Mouse (Mus musculus) gastrocnemius, postnatal 25 days (tissue): Measurements from ENCODE around the gene Rgs9. TPM values are rescaled to one million over a fixed set of nuclear protein-coding genes. Genes with fewer than 3 reads are reported as not detected.

Experiments used
- DNase-seq: peaks from one replicate; pipeline ENCODE4 v3.0.0; 2022
- total RNA-seq, 2 experiments: library from RNA; stranded (reverse); gene quantifications; 1 replicate in 1 of 2; 2 replicates in 1 of 2; pipeline ENCODE4 v1.2.3; 2021

The Rgs9 gene
- total RNA-seq, 2 experiments from 2014 or later, result 0.19 TPM; not detected in 1

DNA sequence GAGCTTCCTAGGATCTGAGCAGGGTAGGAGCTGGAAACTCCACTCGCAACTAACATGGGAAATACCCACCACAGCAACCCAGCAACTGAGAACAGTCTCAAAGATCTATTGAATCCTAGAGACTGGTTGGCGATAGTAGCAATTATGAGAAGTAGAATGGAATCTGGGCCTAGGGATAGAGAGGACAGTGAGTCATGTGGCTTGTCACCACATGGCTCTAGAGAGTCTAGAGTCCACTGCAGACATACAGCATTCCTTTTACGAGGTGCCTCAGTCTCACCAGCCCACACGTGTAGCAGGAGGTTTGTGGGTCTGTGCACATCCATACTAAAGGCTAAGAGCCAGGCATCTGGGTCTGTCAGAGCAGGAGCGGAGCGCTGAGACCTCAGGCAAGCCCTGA, 59.3 kb downstream of the Rgs9 start:
- no peak for DNase-seq

DNA sequence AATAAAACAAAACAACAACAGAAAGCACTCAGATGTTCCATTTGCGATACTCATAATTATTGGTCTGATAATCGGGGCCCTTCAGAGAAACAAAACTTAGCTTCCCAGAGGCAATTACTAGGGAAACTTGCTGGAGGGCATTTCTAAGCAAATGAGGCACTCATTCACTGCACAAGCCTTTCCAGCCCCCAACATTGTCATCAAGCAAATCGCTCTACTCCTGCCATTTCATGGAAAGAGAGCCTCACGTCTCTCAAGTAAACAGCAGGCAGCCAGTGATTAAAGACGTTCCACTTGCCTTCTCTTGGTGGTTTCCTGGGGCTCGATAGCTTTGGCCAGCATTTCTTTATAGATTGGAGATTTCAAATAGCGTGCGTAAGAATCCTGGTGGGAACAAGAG, 60.1 kb downstream of the Rgs9 start:
- no peak for DNase-seq

DNA sequence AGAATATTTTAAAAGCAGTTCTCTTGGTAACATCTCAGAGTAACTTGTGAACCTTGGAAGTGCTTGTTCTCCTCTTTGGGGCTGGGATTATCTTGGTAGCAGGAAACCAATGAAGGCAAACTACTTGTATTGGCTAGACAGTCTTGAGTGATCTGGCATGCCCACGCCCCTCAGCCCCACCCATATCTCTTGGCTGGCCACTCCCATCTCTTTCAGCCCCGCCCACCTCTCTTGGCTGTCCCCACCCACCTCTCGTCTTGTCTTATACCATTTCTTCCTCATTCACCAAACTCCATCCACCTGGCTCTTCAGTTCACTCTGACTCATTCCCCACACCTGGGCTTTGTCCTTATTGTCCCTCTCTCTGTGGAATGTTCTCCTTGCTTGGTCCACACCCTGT, 64.3 kb downstream of the Rgs9 start:
- DNase-seq, result no peak

DNA sequence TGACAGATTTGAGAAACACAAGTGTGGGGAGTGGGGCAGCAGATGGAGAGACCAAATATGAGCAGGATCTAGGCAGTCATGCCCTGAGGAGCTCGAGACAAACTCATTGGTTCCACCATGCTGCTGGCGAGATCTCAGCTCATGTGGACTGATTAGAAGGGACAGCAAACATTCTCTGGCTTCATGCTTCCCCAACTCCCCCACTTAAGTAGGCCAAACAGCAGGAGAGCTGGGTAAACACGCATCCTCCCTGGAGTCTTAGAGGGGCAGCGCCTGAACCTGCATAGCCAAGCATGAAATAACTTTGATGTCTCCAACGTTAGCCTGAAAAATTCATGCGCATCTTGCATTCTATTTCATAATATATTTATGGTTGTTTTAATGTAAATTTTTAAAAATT, 65.1 kb downstream of the Rgs9 start:
- no peak for DNase-seq

DNA sequence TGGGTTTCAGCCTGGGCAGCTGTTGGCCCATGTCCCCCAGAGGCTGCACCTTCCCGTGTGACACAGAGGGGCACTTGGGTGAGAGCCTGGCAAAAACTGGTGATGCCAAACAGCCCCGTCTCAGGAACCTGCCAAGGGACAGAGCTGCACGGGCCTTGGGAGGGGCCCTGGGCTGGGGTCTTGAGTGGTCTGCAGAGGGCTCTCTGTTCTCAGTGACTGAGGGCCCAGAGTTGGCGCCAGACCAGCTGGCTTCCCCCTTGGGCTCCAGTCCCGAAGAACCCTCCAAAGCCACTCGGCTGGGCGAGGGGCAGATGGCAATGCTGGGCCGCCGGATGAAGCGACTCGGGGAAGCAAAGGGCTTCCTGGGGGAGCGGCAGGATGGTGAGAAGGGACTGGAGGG, 70.8 kb downstream of the Rgs9 start:
- DNase-seq, result no peak

DNA sequence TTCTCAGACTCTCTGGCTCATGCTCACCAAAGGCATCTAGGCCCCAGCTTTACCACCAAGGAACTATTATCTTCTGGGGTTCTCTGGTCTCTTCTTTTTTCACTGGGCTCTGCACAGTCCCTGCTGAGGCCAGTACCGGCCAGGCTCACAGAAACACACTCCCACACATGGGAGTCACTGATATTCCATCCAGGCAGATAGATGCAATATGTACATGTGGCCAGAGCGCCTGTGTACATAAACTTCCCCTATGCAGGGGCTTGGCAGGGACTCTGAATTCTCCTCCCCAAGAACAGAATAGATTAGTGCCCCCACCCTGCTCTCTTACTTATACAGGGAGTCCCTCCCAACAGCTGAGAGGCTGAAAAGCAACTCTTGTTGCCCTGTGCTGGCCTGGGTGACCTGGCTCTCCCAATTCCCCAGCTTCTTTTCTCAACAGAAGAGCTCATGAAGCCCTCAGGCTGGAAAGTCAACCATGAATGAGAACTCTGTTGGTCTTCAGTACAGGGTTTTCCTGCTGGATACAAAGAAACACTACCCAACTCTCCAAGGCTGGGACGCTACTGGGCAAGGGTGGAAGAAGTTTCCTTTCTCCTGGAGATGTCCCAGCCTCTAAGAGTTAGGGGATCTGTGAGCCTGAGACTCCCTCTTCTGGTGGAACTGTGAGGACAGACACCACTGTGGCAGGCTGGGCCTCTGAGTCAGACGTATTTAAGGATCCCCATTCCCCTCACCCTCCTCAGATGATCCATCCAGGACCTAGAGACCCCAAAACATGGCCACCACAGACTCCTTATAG, 76.5 kb downstream of the Rgs9 start:
- no peak for DNase-seq

DNA sequence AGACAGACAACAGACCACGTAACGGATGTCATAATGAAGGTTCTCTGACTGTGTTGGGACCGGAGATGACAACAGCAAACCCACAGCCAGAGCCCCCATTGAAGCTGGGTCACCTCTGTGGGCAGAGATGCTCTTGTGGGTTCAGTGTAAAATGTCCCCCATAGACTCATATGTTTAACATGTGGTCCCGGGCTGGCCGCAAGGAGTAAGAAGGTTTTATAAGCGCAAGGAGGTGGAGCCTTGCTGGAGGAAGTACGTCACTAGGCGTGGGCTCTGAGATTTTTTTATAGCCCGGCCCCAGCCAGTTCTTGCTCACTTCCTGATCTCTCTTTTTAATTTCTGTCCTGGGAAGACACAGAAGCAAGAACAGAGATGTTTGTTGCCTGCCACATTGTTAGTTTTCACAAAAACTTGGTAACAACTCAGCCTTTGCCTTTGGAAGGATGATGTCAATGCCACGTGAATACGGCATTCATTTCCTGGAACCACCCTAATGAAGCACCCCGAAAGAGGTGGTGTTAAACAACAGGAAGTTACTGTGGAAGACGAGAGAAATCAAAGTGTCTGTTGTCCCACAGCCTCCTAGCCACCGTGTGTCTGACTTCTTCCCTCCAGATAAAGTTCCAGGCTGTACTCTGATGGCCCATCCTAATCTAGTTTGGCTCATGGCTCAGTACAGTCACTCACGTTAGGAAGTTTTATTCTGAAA, 79.1 kb downstream of the Rgs9 start:
- DNase-seq, result no peak

DNA sequence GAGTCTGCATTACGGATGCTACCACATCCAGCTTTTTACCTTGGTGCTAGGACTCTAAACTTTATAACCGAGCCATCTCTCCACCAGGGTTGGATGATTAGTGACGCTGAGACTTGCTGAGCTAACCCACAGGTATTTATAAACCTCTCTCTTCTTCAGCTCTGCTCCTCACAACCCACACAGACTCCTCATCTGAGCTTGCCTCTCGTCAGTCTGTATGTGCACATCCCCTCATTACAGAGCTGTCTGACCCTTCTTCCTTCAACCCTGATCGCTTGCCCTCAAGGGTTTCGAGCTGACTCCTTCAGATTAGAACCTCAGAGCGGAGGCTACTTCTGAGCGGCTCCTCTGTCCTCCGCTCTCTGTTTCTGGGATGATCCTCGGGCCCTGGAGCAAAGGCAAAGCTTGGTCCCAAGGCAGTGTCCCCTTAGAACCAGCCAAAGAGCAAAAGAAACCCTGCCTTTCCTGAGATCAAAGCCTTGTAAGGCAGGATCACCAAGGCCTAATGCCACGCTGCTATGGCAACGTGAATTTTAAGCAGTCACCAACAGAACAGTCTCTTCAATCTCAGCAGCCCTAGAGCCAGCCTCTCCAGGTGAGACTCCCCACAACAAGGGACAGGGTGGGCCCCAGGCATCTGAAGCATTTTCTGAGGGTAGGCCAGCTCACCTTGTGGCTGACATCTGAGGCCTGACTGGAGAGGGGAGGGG, 79.9 kb downstream of the Rgs9 start:
- no peak for DNase-seq

DNA sequence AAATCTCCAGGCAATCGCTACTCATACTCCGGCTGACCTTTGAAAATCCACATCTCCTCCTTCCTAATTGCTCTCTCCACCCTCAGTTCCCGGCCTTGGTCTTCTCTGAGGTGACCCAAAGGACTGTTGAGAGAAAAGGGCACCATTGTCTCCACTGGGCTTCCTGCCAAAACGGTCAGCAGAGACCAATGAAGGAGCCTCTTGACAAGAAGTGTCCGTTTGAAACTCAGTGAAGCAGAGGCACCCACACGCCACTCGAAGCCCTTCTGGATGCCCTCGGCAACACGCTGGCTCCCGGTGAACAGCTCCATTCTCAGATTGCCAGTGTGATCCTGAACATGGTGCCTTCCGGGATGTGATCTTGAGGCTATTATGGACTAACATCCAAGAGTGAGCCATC, 87.2 kb downstream of the Rgs9 start:
- no peak for DNase-seq

DNA sequence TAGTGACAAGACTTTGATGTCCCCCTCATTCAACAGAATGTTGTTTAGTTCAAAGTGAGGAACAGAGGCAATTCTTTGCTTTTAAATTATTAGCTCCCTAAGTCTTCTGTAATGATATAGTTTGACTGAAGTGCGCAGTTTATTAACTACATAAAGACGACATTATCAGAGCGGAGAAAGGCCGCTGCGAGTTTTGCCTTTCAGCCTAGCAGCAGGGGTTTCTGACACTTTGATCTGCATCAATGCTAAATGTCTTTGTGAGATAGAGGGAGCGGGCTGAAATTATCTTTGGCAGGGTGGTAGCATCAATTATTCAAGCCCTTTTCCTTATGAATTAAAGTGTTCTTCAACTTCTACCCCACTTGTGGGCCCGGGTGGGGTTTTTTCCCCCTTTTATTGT, 87.6 kb downstream of the Rgs9 start:
- no peak for DNase-seq

DNA sequence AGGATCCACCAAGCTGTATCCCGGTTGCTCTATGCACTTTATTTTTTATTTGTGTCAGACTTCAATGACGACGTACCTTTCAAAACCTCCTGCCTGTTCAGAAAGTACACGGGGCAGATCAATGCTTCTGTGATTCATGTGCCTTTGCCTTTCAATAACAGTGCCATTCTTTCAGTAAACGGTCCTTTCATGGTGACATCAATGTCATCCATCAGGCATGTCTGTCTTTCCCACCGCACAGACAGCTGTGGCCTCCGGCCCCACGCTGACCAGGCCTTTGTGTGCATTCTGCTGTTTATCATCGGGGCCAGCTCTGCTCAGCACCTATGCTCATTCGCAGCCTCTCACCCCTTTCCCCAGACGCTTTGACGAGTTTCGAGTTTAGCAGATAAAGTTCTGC, 91.2 kb downstream of the Rgs9 start:
- no peak for DNase-seq

DNA sequence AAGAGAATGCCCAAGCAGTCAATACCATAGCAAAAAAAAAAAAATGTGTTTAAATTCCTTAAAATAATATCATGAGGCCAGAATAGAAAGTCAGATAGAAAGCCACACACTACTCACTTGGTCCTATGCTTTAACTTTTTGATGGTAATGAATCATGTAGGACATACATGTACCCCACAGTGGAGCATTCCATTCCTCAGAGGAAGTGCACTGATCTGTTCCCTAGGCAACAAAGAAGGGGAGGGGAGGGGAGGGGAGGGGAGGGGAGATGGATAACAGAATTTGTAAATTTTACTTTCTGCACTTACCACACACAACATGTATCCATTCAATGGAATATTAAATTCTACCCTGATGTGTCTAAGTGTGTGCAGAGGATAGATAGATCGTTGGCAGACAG, 91.9 kb downstream of the Rgs9 start:
- DNase-seq, result no peak

DNA sequence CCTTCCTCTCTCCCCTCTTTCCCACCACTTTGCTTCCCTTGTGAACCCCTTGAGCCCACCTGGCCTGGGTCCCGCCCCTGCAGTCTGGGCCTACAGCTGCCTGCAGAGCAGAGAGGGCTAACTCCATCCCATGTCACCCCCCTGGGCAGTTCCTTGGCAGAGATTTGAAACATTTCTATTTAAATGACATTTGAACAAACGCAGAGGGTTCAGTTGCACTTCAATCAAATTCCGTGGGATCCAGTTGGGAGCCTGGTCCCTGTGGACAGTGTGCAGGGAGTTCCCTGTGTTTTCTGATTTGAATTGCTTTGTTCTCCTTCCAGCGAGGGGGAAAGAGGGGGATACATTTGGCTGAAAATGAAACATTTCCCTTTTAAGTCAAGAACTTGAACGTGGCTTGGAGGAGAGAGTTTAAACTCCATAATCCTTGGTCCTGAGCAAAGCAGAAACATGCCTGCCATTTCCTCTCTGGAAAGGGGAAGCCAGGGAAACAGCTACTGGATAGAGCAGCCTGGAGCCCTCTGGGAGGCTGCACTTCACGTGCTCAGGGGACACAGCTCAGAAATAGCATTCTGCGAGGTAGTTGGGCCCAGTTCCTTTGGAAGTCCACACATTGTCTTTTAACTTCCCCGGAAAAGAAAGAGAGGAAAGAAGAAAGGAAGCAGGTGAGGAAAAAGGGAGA, 98.2 kb downstream of the Rgs9 start:
- no peak for DNase-seq

DNA sequence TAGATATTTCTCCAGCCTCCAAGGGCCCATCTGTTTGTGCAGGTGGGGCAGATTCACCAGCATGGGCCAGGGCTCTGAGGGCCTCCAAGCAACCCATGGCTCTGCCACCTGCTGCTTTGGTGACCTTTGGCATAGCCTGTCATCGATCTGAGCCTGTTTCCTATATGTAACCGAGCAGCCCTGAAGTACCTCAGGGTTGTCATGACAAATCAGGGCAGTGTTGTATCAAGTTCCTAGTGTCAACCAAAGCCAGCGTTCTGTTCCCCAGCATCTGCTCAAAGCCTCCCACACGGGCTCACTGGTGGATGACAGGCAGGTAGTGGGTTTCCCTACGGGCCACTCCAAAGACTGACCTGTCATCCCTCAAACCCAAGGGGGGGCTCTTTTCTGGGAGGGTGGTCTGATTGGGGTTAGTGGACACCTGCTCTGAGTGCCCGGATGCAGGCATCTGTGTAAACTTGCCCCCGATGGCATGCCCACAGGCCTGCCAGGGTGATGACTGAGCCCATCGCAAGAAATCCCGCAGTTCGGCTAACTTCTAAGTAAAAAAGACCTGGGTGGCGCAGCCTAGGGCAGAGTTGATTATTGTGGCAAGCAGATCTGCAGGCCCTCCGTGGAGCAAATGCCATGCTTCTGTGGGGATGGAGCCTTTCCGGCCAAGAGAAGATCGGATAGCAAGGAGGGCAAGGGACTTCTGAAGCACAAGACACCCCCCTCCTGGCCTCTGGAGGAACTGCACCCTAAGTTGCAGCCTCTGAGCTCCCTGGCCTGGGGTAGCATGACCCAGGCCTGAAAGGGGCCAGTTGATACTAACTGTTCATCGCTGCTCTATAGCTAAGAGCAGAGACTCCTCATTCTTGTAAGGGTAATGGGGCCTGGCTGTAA, 105.0 kb downstream of the Rgs9 start:
- peak; percentile 41 for DNase-seq

DNA sequence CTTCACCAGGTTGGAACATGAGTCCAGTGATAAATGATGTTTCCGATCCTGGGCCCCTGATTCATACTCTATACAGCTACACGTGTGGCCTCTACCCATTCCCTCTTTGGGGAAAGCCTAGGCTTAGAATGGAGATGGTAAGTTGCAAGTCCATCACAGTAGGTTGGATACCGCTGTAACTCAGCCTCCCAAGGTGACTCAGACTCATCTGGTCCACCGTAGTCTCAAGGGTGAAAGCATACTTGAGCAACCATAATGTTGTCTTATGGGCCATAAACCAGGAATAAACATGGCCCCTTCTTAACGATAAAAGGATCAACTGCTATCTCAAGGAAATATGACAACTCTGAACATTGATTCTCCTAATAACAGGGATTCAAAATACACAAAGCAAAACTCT, 109.7 kb downstream of the Rgs9 start:
- DNase-seq, result no peak

DNA sequence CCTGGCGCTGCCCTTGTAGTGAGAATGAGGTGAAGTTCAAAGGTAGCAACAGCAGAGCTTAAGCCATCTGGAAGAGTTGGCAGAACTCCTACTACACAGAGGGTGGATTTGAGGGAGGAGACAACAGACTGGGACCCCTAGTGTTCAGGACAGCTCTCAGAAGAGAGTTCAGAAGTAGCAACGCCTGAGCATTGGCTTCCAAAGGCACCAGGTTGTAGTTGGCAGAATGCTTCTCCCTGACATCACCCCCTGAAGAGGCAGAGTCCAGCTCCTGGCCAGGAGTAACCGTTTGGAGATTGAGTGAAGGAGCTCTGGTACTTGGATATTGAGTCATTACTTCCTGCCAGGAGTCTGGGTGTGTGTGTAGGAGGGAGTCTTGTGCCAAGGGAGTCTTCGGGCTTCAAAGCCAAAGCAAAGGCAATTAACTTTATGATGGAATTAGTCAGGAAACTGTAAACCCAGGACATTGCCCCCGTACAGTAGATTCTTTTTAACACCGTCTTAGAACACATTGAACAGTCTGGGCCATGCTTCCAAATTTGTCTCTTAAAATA, 110.2 kb downstream of the Rgs9 start:
- DNase-seq, result no peak

DNA sequence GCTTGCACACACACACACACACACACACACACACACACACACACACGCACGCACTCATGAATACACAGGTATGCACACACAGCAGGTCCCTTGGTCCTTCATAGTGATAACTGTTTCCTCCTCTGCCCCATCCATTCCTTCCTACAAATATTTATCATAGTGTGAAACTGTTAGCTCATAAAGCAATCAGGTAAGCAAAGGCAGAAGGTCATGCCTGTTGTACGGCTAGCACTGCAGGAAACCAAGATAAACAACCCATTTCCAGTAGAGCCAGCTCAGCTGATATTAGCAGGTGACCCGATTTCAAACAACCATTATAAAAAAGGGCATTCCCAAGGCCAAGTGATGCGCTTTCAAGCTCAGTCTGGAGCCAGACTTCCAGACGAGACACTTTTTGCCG, 116.8 kb downstream of the Rgs9 start:
- no peak for DNase-seq

DNA sequence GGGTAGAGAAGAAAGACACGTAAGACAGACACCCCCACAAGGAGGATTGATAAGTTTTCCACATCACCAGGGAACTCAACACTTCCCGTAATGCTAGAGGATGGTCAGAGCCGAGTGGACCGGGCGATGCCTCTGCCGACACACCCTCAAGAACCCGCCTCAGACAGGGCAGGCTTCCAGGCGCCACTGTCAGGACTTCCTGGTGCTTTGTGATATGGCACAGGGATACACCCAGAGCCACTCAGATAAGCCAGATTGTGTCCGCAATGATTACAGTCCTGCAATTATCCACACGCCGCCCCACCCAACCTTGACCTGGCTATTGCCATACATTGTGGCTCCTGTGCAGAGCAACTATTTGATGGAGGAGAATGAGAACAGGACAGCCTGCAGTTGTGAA, 117.6 kb downstream of the Rgs9 start:
- DNase-seq, result no peak

DNA sequence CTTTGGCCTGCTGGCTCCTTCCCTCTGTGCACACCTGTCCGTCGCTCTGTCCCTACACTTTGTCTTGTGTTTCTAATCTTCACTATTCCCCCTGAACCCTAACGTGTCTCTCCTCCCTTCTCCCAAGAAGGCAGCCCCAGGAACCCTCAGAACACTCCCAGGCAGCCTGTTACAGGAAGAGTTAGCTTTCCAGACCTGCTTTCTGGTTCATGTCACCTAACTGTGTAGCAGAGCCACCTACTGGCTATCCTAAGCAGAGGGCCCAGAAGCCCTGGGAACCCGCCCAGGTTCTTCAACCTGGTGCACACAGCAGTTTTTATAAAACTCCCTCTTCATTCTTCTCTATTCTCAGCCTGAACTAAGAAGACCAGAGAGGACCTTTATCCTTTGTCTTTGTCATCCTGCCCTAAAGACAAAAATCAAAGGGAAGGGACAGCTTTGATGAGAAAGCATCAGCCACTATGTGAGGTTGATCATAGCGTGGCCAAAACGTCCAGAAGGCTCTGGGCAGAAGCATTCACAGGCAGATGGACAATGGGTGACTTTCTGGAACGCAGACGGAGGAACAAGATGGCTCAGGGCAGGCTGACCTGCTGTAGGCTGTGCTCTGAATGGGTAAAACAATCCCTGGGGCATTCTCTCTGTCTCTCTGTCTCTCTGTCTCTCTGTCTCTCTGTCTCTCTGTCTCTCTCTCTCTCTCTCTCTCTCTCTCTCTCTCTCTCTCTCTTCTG, 119.0 kb downstream of the Rgs9 start:
- no peak for DNase-seq

DNA sequence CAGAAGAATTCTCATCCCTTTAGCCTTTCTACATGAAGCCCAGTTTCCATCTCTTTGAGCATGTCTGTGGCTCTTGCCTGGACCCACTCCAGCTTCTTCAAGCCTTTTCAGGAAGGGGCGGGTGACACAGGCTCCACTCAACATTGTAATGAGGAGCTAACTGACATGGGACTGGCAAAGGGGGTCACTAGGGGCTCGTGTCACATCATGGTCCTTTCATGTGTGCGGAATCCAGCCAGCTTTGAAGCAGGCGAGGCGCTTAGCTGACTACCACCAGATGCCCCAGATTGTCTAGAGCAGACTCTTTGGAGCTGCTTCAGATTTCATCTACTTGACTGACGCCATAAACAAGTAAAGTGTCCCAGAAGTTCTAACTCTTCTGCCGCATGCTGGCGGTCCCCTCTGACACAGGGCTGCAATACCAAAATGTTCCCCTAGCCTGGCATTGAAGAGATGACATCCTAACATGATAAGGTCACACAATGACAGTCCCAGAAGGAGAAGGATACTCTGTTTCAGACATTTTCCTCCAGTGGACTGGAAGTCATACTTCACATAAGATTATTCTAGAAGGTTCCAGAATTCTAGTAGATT, 122.5 kb downstream of the Rgs9 start:
- no peak for DNase-seq
